Mouse (Mus musculus) right cerebral cortex, postnatal 25 days (tissue): ENCODE data around the gene Tmem43.
"Not testable (repeated sequence)": the region's sequence is repeated elsewhere in the genome, so short reads cannot be mapped to it uniquely, and the experiment has no call there.

Experiments
- DNase-seq: peaks from one replicate; pipeline ENCODE4 v3.0.0; 2022

The Tmem43 gene

DNA sequence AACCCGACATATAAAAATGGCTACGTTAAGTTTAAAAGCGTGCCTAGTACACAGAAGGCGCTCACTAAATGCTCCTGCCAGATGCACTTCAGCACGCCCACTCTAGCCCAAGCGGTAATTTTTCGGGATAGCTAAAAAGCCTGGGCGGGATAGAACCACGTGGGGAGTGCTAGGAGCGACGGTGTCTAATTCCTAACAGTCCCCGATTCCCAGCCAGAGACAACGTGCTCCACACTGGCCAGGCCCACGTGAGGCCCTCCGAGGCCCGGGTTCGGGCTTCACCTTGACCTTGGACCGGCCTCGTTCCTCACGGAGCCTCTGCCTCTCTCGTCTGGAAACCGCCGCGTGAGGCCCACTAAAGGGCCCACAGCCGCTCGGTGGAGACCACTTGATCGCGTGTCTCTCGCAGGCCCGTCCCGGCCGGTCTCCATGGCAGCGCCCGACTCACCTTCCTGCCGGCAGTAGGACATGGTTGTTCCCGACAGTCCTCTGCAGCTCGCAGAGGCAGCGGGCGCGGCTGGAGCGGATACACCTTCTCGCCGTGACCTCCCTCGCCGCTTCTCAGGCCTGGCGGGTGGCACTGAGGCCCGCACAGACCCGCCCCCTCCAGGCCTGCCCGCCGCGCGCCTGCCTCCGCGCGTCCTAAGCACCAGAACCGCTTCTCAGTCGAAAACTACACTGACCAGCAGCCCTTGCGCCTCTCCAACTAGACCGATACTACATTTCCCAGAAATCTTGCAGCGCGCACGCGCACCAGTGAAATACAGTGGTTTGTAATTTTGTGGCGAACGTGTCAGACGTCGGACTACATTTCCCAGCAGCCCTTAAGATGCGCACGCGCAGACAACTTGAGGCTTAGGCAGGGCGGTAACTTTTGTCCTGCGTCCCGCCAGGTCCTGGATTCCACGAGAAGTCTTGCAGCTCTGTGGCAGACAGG, at the start of gene Tmem43, which contains the start of gene Chchd4:
Gene Tmem43 (plus strand): TSS at position 836 of the 937 bp plus-strand sequence.
Gene Chchd4 (minus strand): TSS at position 679 of the 937 bp plus-strand sequence.
- DNase-seq = peak; percentile 99

DNA sequence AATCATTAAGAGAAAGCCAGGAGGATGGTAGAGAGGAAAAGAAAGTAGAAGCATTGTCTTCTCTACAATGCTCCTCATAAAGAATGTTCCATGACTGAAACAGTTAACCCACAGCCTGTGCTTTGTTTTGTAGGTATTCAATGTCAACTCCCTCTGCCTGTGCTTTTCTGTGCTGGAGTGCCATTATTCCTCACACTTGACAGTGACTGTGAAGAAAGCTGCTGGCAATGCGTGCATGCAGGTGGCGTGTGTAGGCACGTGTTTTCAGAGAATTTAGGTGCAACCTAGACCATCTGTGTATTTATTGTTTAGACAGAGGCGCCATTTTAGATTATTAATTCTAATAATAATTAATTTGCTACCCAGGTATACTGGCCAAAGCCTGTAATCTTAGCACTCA, 49.4 kb upstream of the Tmem43 start:
- DNase-seq = no peak

GRCm38 (mm10) chr6:91440474-91441144, 32.9 kb upstream of the Tmem43 start:
- peak; percentile 96 for DNase-seq

DNA sequence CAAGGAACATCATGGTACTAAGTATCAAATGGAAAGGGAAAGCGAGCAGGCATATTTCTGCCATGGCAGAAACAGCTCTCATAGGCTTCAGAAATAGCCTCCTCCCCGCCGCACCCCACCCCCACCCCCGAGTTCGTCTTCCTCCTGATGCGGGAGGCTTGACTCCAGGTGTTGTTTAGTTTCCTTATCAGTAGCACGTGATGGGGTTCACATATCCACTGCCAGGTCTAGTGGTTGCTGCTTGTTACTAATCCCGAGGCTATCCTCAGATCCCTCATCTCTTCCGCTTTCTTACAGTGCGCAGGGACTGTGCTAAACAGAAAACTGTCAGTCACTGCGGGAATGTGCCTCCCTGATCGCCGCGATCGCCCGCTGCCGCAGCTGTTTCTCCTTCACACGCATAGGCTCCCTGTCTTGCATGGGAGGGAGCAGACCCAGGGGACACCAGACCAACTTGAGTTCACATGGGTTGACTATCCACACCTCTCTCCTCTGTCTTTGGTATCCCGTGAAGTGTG, 32.3 kb upstream of the Tmem43 start:
- no peak for DNase-seq

DNA sequence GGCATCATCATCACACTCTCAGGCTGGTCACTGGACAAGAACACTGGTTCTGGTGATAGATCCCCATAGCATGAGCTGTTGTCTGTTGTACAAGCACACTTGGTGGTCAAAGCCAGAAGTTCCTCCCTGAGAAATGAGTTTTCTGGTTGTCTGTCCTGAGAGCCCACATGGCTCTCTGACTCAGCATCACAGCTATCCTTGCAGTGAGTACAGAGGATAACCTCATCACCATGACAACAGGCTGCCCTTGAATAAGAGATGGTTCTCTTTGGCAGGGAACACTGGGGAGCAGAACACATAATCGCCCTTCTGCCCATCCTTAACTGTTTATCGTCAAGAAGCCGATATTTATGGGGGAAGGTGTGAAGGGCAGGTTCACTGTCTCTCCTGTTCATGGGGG, 28.2 kb upstream of the Tmem43 start:
- no peak for DNase-seq

GRCm38 (mm10) chr6:91449472-91450225, 23.9 kb upstream of the Tmem43 start:
- DNase-seq = no peak

DNA sequence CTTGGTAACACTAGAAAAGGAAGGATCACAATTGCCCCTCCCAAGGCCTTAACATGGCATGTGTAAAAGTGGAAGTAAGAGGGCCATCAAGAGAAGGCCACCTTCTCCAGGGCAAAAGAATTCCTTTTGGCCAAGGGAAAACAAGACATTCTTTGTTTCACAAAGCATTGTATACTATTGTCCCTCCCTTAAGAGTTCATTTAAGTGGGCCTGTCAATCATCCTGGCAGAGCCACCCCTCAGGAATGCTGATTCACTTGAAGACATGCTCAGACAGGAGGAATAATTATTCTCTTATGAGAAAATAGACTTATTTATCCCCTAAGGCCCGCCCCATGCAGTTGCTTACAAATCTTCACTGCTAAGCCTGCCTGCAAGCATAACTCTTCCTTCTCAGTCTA, 21.4 kb upstream of the Tmem43 start:
- no peak for DNase-seq

DNA sequence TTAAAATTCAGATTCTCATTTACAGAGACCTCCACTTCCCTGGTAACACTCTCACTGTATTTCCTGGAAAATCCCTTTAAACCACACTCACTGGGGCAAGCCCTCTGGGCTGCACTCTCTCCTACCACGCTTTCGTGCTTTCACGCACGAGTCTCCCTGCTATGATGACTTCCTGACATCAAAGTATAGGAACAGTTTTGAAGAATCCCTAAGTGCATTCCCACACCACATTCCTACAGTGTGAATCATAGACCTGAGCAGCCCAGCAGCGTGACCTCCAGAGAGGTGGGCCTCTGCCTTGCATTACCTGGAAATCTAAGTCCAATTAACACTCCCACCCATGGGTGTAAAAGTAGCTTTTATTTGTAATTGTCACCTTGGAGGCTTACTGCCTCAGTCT, 19.0 kb upstream of the Tmem43 start:
- no peak for DNase-seq

GRCm38 (mm10) chr6:91459471-91459870, 14.0 kb upstream of the Tmem43 start:
- DNase-seq = no peak

DNA sequence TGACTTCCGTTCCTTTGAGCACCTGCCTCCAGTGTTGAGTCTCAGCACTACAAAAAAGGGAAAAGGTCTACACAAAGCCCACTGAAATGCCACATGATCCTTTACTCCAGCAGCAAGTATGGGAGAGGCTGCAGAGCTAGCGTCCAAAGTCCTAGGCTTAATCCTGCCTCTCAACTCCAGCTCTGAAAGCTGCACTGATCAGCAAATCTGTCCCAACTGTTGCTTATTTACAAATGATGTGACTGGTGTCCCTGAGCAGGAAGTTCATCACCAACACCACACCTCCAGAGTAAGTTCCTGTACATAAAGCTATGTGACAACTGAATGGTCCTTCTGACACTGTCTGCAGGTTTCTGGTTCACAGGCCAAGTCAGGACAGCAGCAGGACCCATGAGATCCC, 7.7 kb upstream of the Tmem43 start:
- no peak for DNase-seq

DNA sequence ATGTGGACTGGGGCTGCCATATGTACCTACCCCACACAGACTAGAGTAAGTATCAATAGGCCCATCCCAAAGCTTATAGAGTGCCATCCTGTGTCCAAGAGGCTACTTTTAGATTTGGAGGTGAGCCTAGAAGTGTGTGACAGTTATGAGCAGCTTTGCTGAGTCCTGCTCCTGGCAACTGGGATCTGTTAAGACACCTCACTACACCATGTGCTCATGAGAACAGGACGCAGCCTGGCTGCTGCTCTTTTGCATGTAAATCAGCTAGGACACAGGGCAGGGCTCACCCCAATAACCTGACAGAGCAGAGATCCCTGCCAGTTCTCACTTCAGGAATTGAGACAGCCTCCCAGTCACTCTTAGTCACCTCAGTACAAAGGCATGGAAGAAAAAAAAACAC, 6.4 kb upstream of the Tmem43 start:
- DNase-seq = no peak

GRCm38 (mm10) chr6:91470712-91471111, 2.8 kb upstream of the Tmem43 start:
- DNase-seq = no peak

DNA sequence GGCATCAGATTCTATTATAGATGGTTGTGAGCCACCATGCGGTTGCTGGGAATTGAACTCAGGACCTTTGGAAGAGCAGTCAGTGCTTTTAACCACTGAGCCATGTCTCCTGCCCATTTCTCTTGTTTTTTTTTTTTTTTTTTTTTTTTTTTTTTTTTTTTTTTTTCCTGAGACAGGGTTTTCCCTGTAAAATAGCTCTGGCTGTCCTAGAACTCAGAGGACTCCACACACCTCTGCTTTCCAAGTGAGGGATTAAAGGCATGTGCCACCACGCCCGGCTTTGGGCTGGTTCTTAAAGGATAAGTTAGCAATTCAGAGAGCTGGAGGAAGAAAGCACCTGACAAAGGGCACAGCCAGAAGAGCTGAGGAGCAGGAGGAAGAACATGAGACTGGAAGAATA, 2.1 kb upstream of the Tmem43 start:
- not testable (repeated sequence) for DNase-seq

GRCm38 (mm10) chr6:91472319-91472718, 1.2 kb upstream of the Tmem43 start:
- no peak for DNase-seq

DNA sequence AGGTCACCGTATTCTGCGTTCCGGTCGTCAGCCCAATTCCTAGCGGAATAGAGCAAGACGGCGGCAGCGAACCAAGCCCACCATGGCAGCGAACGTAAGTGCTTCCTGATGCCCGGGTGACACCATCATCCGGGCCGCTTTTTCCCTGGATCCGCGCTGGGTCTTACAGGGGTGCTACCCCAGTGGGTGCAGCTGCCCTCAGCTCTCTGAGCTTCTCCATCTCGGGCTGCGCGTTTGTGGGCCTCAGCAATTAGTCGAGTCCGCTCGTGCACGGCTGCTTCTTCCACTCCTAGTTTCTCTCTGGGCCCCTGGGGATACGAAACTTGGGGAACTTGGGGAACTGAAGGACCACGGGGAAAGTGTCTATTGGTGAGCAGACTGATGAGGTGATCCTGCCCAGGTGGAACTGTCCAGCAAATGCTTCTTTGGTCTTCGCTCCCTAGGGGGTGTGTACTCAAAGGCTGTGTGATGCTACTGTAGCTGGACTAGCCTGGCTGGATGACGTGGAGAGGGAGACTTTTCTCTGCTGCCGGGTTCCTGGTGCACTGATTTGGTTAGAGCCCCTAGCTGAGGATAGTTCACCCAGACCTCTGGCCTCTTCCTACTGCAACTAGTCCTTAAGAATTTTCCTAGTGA, 420 bp downstream of the Tmem43 start:
- no peak for DNase-seq

DNA sequence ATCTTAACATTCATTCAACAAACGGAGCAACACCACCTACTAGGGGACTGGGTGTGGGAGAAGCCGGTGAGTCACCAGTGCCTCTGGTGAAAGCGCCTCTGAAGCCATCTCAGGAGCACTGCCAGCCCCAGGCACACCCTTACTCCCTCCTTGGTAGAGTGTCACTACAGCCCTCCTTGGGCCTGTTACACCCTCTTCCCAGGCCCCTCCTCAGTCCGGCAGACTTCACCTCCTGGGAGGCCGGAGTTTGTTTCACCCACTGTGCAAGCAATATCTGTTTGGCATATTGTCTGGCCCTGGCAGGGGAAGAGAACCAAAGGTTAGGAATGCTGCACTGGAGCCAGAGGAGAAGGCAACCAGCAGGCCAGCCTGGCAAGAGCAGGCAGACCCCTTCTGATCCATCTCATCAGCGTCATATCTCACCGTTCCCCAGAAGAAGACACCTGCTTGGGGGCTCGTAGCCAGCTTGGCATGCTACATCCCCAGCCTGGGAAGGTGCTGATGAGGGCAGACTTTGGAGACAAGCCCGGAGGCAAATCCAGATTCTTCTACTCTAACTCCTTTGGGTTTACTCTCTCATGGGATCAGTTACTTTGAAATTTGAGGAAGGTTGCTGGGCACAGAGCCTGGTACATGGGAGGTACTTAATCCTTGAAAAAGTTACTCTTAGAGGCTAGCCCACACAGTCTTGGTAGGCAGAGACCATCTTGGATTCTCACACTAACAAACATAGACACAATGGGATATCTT, 1.1 kb downstream of the Tmem43 start:
- no peak for DNase-seq

DNA sequence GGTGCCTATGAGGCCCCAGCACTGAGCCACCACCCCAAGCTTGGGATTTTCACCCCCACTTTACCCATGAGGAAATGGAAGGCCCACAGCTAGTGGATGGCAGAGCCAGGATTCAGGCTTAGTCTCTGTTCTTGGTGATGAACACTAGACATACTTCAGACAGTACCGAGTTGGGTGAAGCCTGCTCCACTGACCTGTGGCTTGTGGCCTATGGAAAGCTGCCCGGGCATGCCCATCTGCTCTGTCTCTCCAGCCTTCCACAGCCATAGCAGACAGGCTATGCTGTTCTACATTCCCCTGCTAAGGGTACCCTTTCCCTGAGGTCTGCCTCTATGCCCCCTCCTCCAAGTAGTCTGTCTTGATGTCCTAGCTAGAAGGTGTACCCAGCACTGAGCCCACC, 3.0 kb downstream of the Tmem43 start:
- no peak for DNase-seq

GRCm38 (mm10) chr6:91483371-91483770, 9.9 kb downstream of the Tmem43 start:
- DNase-seq = no peak

GRCm38 (mm10) chr6:91486736-91487453, 13.4 kb downstream of the Tmem43 start:
- DNase-seq = no peak

GRCm38 (mm10) chr6:91488496-91489212, 15.2 kb downstream of the Tmem43 start:
- no peak for DNase-seq
